Mouse (Mus musculus): ENCODE results near the gene Nt5c3. TPM values are rescaled to one million over a fixed set of nuclear protein-coding genes. Genes with fewer than 3 reads are reported as not detected.

The Nt5c3 gene
- polyA plus RNA-seq (2015; fragmentation: Illumina TruSeq; extraction: RNeasy Lipid Tissue Mini Kit (QIAGEN cat#74804); ENCODE audit: insufficient read depth, low read depth, low replicate concordance): 17.4 TPM

DNA sequence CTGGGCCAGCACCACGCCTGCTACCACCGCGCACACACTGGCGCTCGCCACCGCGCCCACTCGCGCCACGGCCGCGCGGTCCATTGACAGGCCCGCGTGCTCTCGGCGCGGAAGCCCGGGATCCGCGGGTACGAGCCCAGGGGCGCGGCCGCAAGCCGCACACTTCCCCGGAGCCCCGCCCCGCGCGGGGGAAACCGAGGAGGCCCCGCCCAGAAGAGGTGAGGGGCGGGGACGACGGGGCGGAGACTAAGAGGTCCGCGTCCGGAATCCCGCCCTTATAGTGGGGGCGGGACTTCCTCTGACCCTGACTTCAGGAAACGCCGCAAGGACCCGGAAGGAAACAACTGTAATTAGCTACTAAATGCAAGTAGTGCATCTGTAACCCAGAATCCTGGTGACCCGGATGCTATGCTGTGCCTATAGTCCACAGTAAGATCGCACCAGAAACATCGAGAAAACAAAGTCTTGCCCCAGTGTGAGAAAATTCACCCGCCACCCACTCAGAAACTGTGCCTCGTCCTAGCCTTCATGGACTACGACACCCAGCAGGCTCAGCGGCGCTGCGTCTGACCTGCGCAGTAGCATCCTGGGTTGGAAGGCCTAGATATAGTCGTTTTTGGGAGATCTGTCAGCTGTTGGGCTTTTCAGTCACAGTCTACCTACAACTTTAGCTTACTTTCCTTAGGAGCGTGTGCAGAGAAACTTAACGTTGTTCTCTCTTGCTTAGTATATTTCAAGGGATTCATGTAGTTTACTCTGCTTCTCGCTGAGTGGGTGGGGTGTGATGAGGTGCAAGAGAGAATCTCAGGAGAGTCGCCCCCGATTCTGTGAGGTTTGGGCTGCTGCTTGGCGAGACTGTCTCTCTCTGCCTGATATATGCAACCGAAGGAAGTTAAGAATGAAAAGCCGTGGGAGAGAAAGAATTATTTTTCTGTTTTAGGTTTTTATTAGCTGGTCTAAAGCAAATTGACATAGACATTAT is at the start of gene Nt5c3, which contains the start of gene Vmn1r4:
Gene Nt5c3 (minus strand): TSS at position 207 of the 982 bp plus-strand sequence.
Gene Vmn1r4 (plus strand): TSS at position 290 of the 982 bp plus-strand sequence.

DNA sequence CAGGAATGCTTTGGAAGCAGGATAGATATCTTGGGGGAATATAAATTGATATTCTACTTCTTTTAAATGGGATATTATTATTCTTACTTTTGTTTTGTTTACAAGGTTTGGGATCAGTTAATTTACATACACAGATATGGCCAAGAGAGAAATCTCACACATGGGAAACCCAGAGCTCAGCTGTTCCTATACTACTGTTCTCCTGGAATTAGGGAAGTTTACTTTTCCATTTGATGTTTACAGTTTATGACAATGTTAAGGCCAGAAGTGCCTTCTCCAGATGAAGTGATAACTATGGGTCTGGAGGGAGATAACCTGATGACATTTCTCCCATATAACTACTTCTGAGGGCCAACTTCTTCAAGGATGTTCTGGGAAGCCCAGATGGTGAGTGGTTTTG is 46.2 kb upstream of the Nt5c3 start, which contains the start of gene Vmn1r5:
Gene Vmn1r5 (plus strand): TSS at position 301 of the 400 bp plus-strand sequence.

Other genes starting within 250 kb of the Nt5c3 start
- 10.7 TPM for gene Lsm5, start 219.2 kb downstream of the Nt5c3 start, polyA plus RNA-seq (2015; fragmentation: Illumina TruSeq; extraction: RNeasy Lipid Tissue Mini Kit (QIAGEN cat#74804); ENCODE audit: insufficient read depth, low read depth, low replicate concordance)
- gene Avl9, start 209.0 kb downstream of the Nt5c3 start, polyA plus RNA-seq (2015; fragmentation: Illumina TruSeq; extraction: RNeasy Lipid Tissue Mini Kit (QIAGEN cat#74804); ENCODE audit: insufficient read depth, low read depth, low replicate concordance): 4.7 TPM
- 5.5 TPM for gene Kbtbd2, start 126.1 kb downstream of the Nt5c3 start, polyA plus RNA-seq (2015; fragmentation: Illumina TruSeq; extraction: RNeasy Lipid Tissue Mini Kit (QIAGEN cat#74804); ENCODE audit: insufficient read depth, low read depth, low replicate concordance)
- gene Fkbp9, start 91.9 kb downstream of the Nt5c3 start, polyA plus RNA-seq (2015; fragmentation: Illumina TruSeq; extraction: RNeasy Lipid Tissue Mini Kit (QIAGEN cat#74804); ENCODE audit: insufficient read depth, low read depth, low replicate concordance): 30.1 TPM
- not detected for gene Vmn1r4, start 83 bp upstream of the Nt5c3 start, polyA plus RNA-seq (2015; fragmentation: Illumina TruSeq; extraction: RNeasy Lipid Tissue Mini Kit (QIAGEN cat#74804); ENCODE audit: insufficient read depth, low read depth, low replicate concordance)
- not detected for gene Vmn1r5, start 46.3 kb upstream of the Nt5c3 start, polyA plus RNA-seq (2015; fragmentation: Illumina TruSeq; extraction: RNeasy Lipid Tissue Mini Kit (QIAGEN cat#74804); ENCODE audit: insufficient read depth, low read depth, low replicate concordance)
- gene Vmn1r6, start 73.3 kb upstream of the Nt5c3 start, polyA plus RNA-seq (2015; fragmentation: Illumina TruSeq; extraction: RNeasy Lipid Tissue Mini Kit (QIAGEN cat#74804); ENCODE audit: insufficient read depth, low read depth, low replicate concordance): not detected
- gene Vmn1r7, start 101.4 kb upstream of the Nt5c3 start, polyA plus RNA-seq (2015; fragmentation: Illumina TruSeq; extraction: RNeasy Lipid Tissue Mini Kit (QIAGEN cat#74804); ENCODE audit: insufficient read depth, low read depth, low replicate concordance): not detected
- gene Vmn1r8, start 108.4 kb upstream of the Nt5c3 start, polyA plus RNA-seq (2015; fragmentation: Illumina TruSeq; extraction: RNeasy Lipid Tissue Mini Kit (QIAGEN cat#74804); ENCODE audit: insufficient read depth, low read depth, low replicate concordance): not detected
- gene Vmn1r9, start 142.9 kb upstream of the Nt5c3 start, polyA plus RNA-seq (2015; fragmentation: Illumina TruSeq; extraction: RNeasy Lipid Tissue Mini Kit (QIAGEN cat#74804); ENCODE audit: insufficient read depth, low read depth, low replicate concordance): not detected
- not detected for gene Vmn1r10, start 185.5 kb upstream of the Nt5c3 start, polyA plus RNA-seq (2015; fragmentation: Illumina TruSeq; extraction: RNeasy Lipid Tissue Mini Kit (QIAGEN cat#74804); ENCODE audit: insufficient read depth, low read depth, low replicate concordance)
- gene Vmn1r11, start 209.5 kb upstream of the Nt5c3 start, polyA plus RNA-seq (2015; fragmentation: Illumina TruSeq; extraction: RNeasy Lipid Tissue Mini Kit (QIAGEN cat#74804); ENCODE audit: insufficient read depth, low read depth, low replicate concordance): not detected
- gene Vmn1r12, start 233.0 kb upstream of the Nt5c3 start, polyA plus RNA-seq (2015; fragmentation: Illumina TruSeq; extraction: RNeasy Lipid Tissue Mini Kit (QIAGEN cat#74804); ENCODE audit: insufficient read depth, low read depth, low replicate concordance): not detected